Mouse (Mus musculus): ENCODE results near the gene Lrmda.

The Lrmda gene

DNA sequence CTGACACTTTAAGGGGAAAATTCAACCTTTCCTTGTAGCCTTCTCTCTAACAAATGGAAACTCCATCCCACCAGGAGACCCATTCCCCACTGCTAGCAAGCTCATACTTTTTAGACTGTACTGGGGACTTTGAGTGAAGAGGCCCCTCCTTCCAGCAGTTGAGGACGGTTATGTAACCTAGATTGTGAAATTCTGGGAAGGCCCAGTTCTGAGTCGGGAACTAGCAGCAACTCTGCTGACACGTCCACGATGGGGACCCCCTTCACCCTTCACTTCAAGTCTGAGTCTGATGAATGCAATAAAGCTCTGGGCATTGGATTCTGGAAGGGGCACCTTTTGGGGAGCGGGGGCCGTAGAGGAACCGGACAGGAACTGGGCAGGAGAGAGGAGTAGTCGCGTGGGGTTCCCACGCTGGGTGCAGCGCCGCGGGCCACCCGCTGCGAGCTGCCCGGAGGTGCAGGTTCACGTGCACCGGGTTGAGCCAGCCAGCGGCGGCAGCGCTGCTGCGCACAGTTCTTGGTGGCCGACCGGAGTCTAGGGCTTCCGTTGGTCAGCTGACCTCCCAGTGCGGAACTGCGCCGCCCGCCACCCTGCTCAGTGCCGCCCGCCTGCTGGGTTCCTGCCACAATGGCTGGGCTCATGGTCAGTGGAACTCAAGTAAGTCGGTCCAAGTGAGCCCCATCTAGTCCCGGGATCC is at the start of gene Lrmda:
TSS of gene Lrmda (plus strand) at position 461 of the 697 bp plus-strand sequence.
- DNase-seq: no peak

DNA sequence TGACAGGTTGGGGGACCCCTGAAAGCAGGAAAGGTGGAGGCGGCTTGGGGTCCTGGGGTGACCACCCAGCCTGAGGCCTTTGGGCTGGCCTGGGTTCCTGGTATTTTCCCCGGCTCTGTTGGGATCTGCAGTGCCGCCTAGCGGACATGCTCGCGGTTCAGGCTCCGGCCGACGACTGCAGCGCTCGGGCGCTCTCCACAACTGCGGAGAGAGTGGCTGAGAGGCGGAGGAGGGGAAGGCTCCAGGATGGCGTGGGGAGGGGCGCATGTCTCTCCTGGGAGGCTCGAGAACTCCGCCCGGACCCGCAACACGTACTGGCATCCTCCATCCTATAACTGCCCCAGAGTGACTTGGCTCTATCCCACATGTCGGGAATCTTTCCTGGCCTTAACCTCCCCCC is 38.0 kb upstream of the Lrmda start:
- DNase-seq: no peak

DNA sequence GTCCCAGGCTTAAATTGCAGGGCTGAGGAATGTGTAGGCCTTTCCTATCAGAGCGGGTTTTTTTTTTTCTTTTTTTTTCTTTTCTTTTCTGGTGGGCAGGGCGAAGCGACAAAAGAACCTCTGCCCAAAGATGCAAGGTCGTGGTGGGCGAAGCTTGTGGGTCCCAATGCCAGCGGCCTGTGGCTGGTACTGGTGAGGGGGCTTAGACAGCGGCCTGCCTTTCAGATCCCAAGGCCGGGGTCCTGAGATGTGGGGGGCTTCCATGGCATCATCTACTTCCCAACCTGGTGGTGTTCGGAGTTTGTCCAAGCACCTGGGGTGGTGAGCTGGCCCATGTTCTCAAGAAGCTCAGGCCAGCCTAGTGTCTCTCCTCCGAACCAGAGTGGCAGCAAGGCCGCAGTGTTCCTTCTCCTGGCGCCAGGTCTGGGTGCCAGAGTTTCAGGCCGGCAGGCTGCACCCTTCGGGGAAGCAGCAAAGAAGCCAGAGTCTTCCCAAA is 37.4 kb upstream of the Lrmda start:
- no peak for DNase-seq

DNA sequence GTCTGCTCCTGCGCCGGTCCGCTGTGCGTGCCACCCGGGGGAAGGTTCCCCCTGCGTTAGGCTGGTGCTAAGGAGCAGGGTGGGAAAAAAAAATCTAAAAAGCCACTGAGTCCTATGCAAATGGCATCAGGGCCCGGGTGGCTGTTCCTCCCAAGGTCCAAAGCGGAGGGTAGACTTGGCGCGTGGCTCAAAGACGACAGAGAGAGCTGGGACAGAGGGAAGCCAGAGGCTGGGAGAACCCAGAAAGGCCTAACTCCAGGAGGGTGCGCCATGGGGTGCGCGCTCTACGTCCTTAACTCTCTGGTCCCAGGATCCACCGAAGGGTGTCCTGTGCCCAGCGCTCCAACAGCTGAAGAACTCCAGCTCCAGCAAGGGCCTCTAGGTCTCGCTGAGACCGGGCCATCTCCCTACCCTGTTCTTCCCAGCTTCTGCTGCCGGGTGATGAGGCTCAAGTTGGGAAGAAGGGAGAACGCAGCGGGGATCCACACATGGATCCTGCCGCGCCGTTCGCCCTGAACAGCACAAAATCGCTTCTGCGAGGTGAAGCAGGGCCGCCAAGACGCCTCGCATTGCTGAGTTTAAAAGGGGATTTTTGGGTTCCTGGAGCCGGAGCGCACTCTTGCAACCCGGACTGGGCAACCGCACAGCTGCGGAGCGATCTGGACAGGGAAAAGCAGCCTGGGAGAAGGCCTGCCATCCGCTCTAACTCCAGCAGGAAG is 36.8 kb upstream of the Lrmda start:
- DNase-seq: no peak

DNA sequence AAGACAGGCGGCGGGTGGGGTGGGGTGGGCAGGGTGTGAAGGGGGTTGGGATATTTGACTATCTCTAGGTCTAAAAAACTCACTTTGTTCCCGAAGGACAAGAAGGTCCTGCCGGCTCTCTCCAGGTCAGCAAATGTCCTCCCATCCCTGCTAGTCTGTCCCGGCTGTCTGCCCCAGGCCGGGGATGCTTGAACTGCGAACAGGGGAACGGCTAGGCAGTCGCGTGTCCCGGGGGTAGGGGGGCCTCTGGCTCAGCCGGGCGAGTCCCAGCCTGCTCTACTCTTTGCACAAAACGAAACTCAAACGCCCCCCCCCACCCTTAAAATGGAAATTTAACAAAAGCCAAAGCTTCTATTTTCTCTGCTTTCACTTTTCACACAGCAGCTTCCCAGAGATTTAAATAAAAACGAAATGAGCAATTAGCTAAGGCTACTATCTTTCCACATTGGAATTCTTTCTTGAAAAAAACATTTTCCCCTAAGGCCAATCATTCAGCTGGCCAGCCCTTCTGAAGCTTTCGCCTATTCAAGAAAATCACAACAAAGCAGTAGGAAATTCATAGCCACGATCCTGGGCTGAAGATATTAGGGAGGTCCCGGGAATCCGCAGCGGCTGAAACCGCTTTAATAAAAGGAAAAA is 36.1 kb upstream of the Lrmda start:
- DNase-seq: no peak

DNA sequence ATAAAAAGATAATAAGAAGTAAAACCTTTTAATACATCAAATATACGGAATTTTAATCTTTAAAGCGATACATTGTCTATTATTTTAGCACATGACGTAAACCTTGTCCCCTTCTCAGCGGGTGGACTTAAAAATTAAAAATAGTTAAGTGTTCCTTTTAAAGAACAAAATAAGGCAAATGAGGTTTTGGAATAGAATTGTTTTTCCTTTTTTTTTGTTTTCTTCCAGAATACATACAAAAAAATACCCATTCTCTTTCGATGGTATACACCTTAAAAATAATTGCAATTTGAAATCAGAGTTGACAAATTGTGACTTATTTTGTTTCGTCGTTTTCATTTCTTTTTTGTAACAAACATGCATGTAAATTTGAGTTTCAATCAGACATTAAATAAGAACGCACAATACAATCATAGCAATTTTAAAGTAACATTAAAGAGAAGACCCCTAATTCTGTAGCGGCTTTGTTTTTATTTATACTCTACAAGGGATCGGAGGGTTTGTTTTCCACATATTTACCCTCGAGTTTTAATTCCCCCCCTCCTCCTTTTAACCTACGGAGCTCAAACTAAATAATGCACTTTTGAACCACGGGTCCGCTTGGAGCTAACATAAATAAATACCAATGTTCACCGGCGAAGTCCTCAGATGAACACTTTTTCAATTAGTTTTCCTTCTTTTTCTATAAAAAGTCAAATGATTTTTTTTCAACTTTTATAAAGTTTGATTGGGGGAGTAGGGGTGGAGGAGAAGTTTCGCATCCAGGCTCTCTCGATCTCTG is 35.4 kb upstream of the Lrmda start:
- DNase-seq: no peak

DNA sequence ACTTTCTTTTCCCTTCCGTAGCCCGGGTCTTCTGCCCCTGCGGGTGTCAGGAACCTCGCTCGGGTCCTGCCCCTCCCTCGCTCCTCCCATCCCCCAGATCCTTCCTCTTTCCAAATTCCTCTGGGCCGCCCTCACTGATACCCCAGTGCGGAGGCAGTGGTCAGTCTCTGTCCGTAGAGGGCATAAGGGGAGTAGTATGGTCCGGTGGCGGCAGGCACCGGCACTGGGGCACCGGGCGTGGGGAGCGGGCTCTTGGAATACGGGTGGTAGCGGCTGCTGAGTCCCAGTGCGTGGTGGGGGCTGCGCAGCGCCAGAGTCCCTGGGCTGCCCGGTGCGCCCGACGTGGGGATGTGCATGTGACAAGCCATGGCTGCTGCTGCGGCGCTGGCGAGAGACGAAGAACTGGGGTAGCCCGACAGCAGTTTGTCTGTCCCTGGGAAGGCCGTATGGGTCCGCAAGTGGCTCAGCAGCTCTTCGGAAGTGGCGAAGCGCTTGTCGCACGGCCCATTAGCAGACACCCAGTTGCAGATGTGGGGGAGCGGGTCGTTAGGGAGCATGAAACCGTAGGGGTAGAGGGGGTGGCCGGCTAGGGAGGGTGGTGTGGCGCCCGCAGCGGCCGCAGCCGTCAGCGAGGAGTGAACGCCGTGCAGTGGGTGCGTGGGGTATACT is 34.6 kb upstream of the Lrmda start:
- DNase-seq: no peak

DNA sequence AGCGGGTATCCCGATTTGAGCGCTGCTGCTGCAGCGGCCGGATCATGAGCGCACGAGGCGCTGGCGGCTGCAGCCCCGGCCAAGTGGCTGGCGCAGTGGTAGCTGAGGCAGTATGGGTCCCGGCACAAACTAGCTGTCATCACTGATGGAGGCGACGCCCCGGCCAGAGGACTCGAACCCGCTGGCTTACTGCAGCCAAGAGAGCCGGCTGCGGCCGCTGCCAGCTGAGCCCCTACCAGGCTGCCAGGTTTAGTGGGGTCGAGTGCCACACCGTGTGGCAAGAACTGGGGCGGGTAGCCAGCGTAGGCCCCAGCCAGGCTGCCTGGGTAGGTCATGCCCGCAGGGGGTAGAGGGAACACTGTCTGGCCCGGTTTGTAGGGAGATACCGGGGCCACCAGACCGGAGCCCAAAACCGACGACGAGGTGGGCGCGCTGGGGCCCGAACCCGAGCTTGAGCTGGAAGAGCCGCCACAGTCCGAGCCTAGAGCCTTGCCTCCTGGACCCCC is 34.0 kb upstream of the Lrmda start:
- no peak for DNase-seq

DNA sequence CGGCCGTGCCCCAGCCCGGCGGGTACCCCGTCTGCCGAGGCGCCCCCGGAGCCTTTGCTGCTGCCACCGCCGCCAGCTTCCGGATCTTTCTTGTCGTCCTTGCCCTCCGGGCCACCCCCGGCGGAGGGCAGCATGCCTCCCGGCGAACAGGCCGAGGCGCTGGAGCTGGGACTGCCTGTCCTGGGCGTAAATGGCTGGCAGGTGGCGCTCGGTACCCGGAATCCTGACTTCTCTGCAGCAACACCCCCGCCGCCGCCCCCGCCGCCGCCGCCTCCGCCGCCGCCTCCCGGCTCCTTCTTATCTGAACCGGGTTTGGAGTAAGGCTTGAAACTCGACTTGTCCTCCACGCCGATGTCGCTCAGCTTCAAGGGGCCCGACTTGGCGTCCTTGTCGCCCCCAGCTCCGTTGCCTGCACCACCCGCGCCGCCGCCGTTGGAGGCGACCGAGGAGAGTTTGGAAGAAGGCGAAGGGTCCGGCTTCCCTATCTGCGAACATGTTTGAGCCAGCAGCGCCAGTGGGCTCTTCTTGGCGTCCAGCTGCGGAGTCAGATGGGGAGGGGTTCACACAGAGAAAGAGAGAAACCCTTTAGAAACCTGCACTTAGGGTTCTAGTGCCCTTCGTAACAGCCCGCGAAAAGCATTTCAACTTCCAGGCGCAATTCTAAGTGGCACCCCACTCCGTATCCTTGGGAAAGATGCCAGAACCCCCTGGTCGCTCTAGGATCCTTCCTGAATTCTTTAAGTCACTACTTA is 33.4 kb upstream of the Lrmda start:
- peak; percentile 54 for DNase-seq

DNA sequence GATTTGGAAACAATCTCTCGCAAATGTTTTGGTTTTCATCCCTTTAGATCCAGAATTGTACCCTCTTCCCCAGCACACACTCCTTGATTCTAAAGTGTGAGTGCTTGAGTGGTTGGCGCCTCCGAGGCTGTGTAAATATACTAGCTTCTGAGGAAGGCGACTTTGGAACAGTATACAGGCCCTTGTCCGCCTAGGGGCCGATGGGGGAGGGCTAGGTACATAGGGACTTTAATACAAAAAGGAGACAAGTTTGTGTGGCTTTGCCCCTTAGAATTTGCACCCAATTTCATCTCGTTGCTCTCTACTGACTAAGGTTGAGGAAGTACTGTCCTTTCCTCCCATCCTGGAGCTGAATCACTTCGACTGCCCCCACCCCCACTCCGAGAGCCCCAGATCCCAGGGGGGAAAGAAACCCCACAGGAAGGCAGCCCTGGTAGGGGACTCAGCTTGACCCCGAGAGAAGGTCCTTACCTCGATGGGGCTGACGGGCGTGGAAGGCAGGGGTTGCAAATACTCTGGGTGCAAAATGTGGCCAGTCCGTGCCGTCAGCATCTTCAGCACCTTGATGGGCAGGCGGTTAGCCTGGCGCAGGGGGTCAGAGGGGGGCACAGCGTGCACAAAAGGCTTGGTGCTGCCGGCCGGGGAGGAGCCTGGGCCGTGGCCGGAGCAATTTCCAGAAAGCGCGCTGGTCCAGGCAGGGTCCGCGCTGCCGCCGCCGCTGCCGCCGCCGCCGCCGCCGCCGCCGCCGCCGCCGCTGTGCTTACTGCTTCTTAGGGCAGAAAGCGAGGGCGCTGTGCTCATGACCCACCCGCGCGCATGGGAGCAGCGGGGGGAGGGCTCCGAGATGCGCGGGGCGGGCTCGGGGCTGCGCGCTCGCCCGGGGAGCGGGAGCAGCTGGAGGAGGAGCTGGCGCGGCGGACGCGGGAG is 32.5 kb upstream of the Lrmda start:
- DNase-seq: no peak

DNA sequence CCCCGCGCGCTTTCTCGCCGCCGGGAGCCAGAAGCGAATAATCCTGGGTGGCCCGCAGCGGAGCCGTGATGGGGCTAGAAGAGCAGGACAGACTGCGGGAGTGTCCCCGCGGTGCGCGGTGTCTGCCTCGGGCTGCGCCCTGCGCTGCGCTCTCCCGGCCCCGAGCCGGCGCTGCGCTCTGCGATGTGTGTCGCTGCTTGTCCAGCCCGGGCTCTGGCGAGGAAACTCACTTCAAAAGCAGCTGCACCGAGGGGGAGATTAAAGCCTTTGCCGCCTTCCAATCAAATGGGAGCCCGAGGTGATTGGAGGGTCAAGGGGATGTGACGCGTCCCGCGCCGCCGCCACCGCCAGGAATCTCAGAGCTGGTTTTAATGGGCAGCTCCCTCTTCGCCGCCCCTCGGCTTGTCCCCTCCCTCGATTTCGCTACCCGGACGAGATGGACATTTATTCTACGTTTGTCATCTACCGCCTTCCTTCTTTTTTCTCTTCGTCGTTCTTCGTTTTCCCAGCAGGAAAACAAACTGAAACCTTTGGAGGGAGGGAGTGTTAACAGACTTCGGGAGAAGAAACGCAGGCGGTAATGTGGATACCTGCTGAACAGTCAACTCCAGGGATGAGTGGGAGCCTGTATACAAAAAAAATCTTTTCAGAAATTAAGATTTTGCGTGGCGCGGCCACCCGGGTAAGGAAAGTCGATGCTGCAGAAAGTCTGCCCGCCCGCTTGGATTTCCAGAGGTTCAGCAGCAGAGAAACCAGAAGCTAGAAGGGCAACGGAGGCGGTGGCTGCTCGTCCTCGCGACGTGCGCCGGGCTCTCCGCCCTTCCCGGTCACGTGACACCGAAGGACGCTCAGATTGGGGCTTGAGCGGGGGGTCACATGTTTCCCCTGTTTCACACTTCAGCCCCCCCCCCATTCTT is 31.6 kb upstream of the Lrmda start:
- peak; percentile 71 for DNase-seq

DNA sequence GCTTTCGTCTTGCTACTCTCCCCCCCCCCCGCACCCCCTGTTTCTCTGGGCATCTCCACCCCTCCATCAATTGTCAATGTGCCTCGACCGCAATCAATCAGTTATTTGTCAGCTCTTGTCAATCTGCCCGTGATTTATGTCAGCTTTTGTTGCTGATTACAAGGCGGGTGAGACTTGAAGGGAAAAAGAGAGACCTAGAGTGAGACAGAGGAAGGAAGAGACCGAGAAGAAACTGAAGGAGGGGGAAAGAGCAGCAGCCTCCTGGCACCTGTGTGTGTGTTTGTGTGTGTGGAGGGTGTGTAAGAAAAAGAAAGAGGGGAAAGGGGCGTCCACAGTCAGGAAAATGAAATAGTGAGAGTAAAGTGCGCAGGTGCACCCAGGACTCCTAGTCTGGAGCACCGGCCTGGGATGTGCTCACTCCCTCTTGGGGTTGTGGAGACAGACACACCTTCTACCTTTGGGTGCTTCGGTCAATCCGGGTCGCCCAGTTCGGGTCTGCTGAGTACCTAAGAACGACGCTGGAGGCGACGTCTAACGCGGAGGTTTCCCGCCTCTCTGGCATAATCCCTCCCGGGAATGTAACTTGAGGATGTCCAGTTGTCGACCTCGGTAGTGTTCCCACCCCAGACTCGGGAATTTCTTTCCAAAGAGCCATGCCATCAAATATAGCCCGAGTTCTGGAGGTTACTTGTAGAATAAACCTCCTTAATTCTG is 30.8 kb upstream of the Lrmda start:
- no peak for DNase-seq

DNA sequence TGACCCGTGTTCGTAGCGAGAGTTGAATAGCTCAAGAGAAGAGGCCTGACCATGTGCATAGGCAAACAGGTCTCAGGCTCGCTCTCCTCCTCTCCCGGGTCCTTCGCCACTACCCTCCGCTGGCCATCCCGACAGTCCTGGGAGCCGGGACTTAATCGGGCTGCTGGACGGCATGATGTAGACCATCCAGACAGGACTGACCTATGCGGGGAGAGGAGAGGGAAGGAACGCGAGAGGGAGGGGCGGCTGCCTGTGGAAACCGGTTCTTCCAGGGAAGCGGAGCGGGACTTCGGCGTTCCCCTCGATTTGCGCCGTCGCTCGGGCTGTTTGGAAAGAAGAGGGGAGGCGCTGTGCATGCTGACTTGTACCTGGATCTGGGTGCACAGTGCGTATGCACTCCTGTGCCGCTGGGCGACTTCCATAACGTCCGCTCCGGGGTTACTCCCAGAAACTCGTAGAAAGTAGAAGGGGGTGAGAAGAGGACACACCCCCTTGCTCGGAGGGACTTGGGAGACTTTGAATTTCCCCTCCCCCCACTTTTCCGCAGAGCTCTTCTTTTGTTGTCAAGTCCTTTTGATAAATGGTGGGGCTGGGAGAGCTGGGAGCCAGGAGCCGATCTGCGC is 30.1 kb upstream of the Lrmda start, which contains the start of gene Zfp503:
TSS of gene Zfp503 (minus strand) at position 311 of the 623 bp plus-strand sequence.
- DNase-seq: no peak

DNA sequence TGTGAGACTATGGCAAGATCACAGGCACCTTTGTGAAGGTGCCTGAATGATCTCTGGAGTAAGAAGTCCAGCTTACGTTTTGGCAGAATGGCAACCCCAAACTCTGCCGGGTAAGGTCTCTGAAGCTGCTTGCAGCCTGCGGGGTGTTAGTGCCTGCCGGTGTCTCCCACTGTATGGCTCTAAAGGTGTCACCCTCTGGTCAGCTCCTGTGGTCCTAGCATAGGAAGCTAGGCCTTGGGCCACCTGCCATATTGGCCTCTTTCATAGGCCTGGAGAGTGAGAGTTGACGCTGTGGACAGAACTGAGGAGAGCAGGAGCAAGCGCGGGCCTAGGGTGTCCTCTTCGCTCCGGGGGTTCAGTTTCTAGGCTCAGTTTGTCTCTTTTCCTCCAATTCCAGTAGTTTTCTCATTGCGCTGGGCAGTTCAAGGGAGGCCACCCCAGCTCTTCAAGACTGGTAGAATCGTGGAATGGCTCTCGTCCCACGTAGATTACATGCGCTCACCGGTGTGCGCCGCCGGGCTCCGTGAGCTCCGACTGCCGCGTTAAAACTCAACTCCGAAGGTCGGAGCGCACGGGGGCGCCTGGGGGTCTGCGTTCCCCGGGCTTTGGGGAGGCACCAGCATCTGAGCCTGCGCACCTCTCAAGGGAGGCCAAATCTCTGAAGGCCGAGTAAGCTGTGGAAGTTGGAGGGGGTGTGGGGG is 29.0 kb upstream of the Lrmda start:
- no peak for DNase-seq

DNA sequence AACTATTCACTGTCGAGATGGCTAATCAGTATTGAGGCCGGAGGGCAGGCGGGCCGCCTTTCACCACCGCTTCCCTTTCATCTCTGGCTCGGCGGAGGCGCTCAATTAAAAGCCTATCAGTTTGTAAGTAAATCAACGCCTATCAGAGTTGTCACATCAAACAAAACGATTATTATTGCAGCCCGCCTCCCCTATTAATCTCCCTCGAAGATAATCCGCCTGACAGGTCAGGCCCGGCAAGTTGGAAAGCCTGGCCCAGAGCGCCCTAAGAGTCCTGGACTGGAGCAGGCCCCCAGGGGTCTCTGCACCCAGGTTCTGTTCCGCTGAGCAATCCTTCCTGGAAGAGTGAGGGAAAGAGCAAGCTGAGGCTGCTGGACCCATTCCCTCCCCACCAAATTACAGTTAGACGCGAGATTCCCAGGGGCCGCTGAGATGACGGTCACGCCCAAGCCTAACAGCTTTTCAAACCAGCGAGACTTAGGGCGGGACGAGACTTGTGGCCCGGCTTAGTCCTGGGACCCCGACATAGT is 28.2 kb upstream of the Lrmda start:
- no peak for DNase-seq

DNA sequence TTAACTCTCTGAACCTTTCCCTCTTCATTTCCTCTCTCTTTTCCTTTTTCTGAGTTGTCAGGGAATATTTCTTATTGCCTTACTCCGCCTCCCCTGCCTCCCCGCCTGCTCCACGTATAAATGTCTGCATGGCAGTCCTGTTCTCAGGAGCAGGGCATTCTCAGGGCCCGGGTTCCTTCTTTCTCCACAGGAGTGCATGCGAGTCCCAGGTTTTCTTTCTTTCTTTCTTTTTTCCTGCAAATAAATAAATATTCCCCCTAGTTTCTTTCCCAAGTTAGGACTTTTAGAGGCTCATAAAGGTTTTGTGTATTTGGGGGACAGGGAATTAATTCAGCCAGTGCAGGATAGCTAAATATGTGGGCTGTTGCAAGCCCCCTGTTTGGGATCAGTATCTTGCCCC is 27.7 kb upstream of the Lrmda start:
- no peak for DNase-seq

DNA sequence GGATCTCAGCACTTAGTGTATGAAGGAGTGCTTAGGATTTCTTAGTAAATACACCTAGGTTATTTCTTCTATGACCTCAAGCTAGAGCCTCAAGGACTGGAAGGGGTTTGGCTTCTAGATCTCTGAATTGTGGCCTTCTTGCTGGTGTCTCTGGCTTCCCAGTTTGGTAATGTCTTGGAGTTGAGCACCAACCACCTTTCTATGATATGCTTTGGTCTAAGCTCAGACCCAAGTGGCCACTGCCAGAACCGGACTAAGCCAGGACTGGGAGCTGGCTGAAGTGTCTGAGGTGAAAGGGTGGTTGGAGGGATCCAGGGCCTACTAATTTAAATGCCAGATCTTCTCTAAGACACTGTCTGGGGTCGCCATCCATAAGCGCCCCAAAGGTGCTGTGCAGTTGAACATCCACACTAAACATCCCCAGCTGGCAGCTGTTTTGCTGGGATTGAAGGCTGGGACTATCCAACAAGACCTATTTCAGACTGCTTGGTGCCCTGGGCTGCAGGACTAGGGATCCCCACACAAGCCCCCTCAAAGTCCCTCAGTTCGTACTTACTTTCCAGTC is 27.1 kb upstream of the Lrmda start:
- no peak for DNase-seq

Data from cerebellum, adult 9-10 months (tissue).